Mouse (Mus musculus) stomach, postnatal 0 days (tissue): ENCODE results near the gene Gpr179. TPM values are rescaled to one million over a fixed set of nuclear protein-coding genes. Genes with fewer than 3 reads are reported as not detected.

Experiments
- ATAC-seq: fragments of 200-750 bp; cut with Nextera tagmentation; 2 replicates; pipeline ENCODE4 v1.8.0; 2017; ENCODE audit not compliant: low FRiP score, low TSS enrichment
- DNase-seq: peaks from one replicate; pipeline ENCODE4 v3.0.0-alpha.2; 2016; ENCODE audit warnings: low spot score
- H3K27ac ChIP-seq: fragments of 300-500 bp; sonication (generic); replicated peaks from 2 replicates; pipeline ENCODE4 v1.5.1; 2014; ENCODE audit warnings: mild to moderate bottlenecking, control low read depth
- H3K27me3 ChIP-seq: fragments of 300-500 bp; sonication (generic); 2 replicates; pipeline ENCODE4 v1.6.1; 2014; ENCODE audit warnings: low read length; ENCODE audit not compliant: control insufficient read depth, insufficient read depth
- H3K36me3 ChIP-seq: fragments of 300-500 bp; sonication (generic); 2 replicates; pipeline ENCODE4 v1.6.1; 2014; ENCODE audit warnings: low read length, mixed read lengths; ENCODE audit not compliant: control insufficient read depth, insufficient read depth
- H3K4me1 ChIP-seq: fragments of 300-500 bp; sonication (generic); replicated peaks from 2 replicates; pipeline ENCODE4 v1.6.1; 2014; ENCODE audit warnings: antibody characterized with exemption; ENCODE audit not compliant: control insufficient read depth, insufficient read depth
- H3K4me2 ChIP-seq: fragments of 300-500 bp; sonication (generic); replicated peaks from 2 replicates; pipeline ENCODE4 v1.6.1; 2014; ENCODE audit warnings: low read depth, mild to moderate bottlenecking, control low read depth, moderate library complexity
- H3K4me3 ChIP-seq: fragments of 300-500 bp; sonication (generic); 2 replicates; pipeline ENCODE4 v1.5.1; 2014; ENCODE audit warnings: low read depth, low read length, control low read depth
- H3K9ac ChIP-seq: fragments of 300-500 bp; sonication (generic); 2 replicates; pipeline ENCODE4 v1.6.1; 2014; ENCODE audit warnings: mild to moderate bottlenecking, low read length, control low read depth, mixed read lengths
- H3K9me3 ChIP-seq: fragments of 300-500 bp; sonication (generic); 2 replicates; pipeline ENCODE4 v1.6.1; 2016; ENCODE audit warnings: low read length; ENCODE audit not compliant: control insufficient read depth
- CTCF ChIP-seq: IDR thresholded peaks from 2 replicates; pipeline ENCODE4 v1.5.1; 2016; ENCODE audit warnings: antibody characterized with exemption, low read depth, mild to moderate bottlenecking, moderate library complexity
- EP300 ChIP-seq: optimal IDR thresholded peaks from 2 replicates; pipeline ENCODE3; 2016; ENCODE audit warnings: antibody characterized with exemption
- WGBS: fragments of 180-500 bp; shearing (Covaris S2); extraction: QIAGEN DNeasy Blood & Tissue Kit; methylation state at CpG from one replicate; pipeline ENCODE4 v1.1.7; 2014; 5-methylcytosine and 5-hydroxymethylcytosine counted together
- polyA plus RNA-seq: library from polyadenylated mRNA; unstranded; fragments of >200 nt; fragmentation: Nextera tagmentation; extraction: Ambion mirVana; gene quantifications from 2 replicates; pipeline ENCODE4 v1.2.1, GENCODE M21; 2015

Gene Gpr179
- polyA plus RNA-seq: 0.17 and 0.23 TPM in 2 replicates

DNA sequence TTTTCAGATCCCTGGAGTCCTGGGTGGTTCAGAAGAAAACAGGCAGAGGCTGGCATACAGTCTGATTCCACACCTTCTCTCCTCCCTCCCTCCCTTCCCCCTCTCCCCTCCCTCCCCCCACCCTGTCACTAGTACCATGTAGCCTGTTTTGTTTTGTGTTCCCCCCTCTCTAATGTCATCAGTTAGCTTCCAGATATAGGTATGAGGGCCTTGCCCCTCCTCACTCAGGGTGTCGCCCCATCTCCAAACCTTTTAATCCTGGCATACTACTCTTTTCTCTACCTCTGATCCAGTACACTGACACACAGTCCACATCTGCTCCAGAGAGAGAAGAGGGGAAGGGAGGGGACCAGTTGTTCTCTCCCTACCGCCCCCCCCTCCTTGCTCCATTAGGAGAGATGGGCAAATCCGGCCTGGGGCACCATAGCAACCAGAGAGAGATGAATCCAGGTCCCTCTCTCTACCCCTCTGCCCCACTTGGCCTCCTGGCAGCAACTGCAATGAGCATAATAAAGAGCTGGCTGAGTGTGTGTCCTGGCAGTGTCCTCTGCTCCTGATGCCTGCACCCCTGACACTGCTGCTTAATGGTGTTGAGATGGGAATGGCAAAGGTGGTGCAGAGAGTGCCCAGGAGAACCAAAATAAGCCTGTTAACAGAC is at the start of gene Gpr179:
Gpr179 (minus strand) TSS at position 51 of the 658 bp plus-strand sequence.
- Histone ChIP-seq H3K4me3 (no peak within 1 kb of the TSS), H3K36me3 (no peaks in the 10 kb centered on the region), H3K9ac (no peak within 1 kb of the TSS), H3K27me3 (no peaks in the 10 kb centered on the region), H3K4me1 (0 out of 2 replicates have a peak, but pooled peaks cover 3% of the 10 kb centered on the region), H3K27ac (no peak within 1 kb of the TSS), H3K9me3 (no peaks in the 10 kb centered on the region), H3K4me2 (no peak within 1 kb of the TSS)
- ATAC-seq (no peak), DNase-seq (no peak)
- TF ChIP-seq EP300: no peak
- no peak for TF ChIP-seq CTCF
- WGBS: 72% methylated on average over 3 of the region's 3 CpGs

DNA sequence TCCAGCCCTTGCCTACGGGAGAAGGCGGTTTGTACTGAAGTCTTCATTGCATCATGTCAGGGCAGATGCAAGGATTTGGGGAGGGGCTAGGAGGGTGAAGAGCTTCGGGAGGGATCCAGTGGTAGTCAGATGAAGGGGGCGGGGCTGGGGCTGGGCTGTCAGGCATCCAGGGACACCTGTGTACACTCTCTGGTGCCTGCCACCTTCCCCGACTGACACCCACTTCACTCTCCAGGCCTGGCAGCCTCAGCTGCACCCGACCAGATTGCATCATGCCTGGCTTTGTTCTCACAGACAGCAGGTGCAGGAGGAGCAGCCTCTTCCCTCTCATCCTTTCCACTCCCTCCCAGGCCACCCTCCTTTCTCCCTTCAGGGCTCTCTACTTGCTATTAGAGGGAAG is 49.2 kb upstream of the Gpr179 start:
- Histone ChIP-seq H3K4me1 (peaks cover 7% of the 10 kb centered on the region), H3K9me3 (no peaks in the 10 kb centered on the region), H3K27me3 (no peaks in the 10 kb centered on the region), H3K36me3 (no peaks in the 10 kb centered on the region), H3K9ac (no peak overlapping the region), H3K27ac (no peak overlapping the region), H3K4me3 (no peak overlapping the region), H3K4me2 (no peak overlapping the region)
- no peak for ATAC-seq
- 22% methylated on average over 5 of the region's 6 CpGs for WGBS
- no peak for TF ChIP-seq EP300
- no peak for TF ChIP-seq CTCF
- no peak for DNase-seq

DNA sequence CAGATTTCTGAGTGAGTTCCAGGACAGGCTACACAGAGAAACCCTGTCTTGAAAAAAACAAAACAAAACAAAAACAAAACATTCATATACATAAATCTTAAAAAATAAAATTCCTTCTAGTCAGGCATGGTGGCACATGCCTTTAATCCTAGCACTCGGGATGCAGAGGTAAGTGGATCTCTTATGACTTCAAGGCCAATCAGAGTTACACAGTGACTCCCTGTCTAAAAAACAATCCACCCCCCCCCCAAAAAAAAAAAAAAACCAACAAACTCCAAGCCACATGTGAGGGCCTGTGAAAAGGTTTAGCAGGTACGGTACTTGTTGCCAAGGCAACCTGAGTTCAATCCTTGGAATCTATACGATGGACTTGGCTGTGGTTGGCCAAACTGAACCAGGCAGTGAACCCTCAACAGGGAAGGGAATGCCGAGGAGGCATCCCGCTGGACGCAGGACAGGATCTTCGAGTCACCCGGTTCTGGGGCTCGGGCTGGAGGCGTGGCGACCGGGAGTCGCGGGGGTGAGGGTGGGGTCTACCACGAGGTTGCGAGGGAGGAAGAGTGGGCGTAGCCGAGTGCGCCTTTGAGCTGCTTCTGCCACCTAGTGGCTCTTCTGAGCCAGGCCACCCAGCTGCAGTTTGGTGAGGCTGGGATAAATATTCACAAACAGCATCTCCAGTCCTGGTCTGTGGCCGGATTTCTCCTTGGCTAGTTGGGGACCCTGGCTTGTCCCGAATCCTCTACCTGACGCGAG is 48.3 kb upstream of the Gpr179 start:
- DNase-seq (peak; percentile 87), ATAC-seq (peak; percentile 77)
- H3K27ac ChIP-seq: no peak overlapping the region
- H3K4me3 ChIP-seq: 0 out of 2 replicates have a peak overlapping the region, but pooled peaks have one; percentile 10
- 3% methylated on average over 23 of the region's 23 CpGs for WGBS
- peaks cover 5% of the 10 kb centered on the region for H3K4me1 ChIP-seq
- peak; percentile 96 for TF ChIP-seq CTCF
- TF ChIP-seq EP300: no peak
- H3K9ac ChIP-seq: no peak overlapping the region
- H3K27me3 ChIP-seq: no peaks in the 10 kb centered on the region
- peak overlapping the region; percentile 42 for H3K4me2 ChIP-seq
- no peaks in the 10 kb centered on the region for H3K9me3 ChIP-seq
- no peaks in the 10 kb centered on the region for H3K36me3 ChIP-seq

DNA sequence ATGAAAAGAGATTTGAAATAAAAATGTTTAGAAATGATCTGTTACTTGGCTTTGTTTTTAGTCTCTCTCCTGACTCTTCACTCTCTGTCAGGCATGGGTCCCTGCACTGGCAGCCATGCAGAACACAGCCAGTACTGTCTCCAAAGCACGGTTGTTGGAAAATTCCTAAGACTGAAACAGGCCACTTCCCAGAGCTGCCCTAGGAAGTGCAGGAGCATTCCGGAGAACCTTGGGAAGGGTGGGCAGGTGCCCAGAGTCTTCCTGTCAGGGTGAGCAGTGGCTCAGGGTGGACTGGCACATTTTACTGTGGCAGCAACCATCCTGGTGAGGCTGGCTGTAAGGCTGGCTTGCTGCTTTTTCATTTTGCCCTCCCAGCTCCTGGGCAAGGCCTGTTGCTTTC is 46.6 kb upstream of the Gpr179 start:
- Histone ChIP-seq H3K27ac (no peak overlapping the region), H3K9ac (no peak overlapping the region), H3K36me3 (no peaks in the 10 kb centered on the region; the same call in 1 of the 2 replicates), H3K4me2 (no peak overlapping the region), H3K9me3 (no peaks in the 10 kb centered on the region), H3K27me3 (no peaks in the 10 kb centered on the region), H3K4me1 (no peaks in the 10 kb centered on the region), H3K4me3 (no peak overlapping the region)
- ATAC-seq: no peak
- WGBS: 73% methylated on average over 2 of the region's 2 CpGs
- no peak for TF ChIP-seq CTCF
- no peak for TF ChIP-seq EP300
- no peak for DNase-seq

DNA sequence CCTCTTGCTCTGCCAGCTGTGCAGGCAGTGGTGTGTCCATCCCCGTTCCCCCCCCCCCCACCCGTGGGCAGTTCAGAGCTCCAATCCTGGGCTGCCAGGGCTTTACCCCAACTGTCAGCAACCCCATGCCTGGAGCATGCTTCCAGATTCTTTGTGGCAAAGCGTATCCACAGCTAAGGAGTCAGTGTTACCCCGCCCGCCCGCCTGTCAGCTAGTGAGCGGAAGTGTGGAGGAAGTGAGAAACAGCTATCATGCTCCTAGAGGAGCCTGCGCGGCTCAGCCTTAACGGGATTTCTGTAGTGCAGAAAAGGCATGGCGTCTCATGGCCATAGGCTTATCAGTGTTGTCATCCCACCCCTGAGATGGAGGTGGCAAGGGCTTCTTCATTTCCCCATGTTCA is 42.3 kb upstream of the Gpr179 start:
- H3K4me2 ChIP-seq: no peak overlapping the region
- no peaks in the 10 kb centered on the region for H3K4me1 ChIP-seq
- no peaks in the 10 kb centered on the region for H3K27me3 ChIP-seq
- WGBS: 74% methylated on average over 11 of the region's 11 CpGs
- H3K9ac ChIP-seq: no peak overlapping the region
- H3K36me3 ChIP-seq: peaks cover 23% of the 10 kb centered on the region
- H3K4me3 ChIP-seq: no peak overlapping the region
- TF ChIP-seq CTCF (no peak), EP300 (no peak)
- DNase-seq (no peak), ATAC-seq (no peak)
- no peaks in the 10 kb centered on the region for H3K9me3 ChIP-seq
- H3K27ac ChIP-seq: no peak overlapping the region

DNA sequence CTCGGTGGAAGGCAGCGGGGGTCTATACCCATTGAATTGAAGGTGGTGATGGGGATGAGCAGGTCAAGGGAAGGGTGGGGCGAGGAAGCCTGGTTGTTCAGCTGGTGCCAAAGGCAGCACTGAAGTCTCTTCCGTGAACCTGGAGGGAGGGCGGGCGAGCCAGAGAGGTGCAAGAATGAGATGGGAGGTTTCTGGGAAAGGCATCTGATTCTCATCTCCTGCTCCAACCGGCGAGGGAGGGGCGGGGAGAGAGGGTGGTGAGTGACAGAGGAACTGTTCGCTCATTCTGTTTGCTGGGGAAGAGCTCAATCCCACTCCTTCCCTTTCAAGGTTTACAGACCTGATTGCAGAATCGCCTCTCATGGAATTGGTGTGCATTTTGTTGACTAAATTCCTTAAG is 41.8 kb upstream of the Gpr179 start:
- ATAC-seq: no peak
- no peak overlapping the region for H3K4me3 ChIP-seq
- H3K9me3 ChIP-seq: no peaks in the 10 kb centered on the region
- TF ChIP-seq CTCF (no peak), EP300 (no peak)
- WGBS: 64% methylated on average over 11 of the region's 11 CpGs
- no peak for DNase-seq
- H3K36me3 ChIP-seq: peaks cover 25% of the 10 kb centered on the region
- no peaks in the 10 kb centered on the region for H3K4me1 ChIP-seq
- H3K27ac ChIP-seq: no peak overlapping the region
- no peak overlapping the region for H3K9ac ChIP-seq
- H3K4me2 ChIP-seq: no peak overlapping the region
- no peaks in the 10 kb centered on the region for H3K27me3 ChIP-seq
